Mouse (Mus musculus): ENCODE results near the gene Pvr.

- TF ChIP-seq POLR2A (IDR thresholded peaks at IDR 0.05; ENCODE audit: low read depth, low read length) (no peak), CTCF (conservative IDR thresholded peaks at IDR 0.05; ENCODE audit: insufficient read depth, insufficient read length, low read depth, low read length) (peak; percentile 56)
Observed at GRCm38 (mm10) chr7:19875948-19876682, 44.8 kb downstream of the Pvr start.

Measured in kidney, adult 2 months (tissue).